Mouse (Mus musculus) liver, embryonic 16.5 days (tissue): ENCODE results near the gene Dcun1d4. TPM values are rescaled to one million over a fixed set of nuclear protein-coding genes. Genes with fewer than 3 reads are reported as not detected.

Experiments
- ATAC-seq: fragments of 200-750 bp; cut with Nextera tagmentation; 2 replicates; pipeline ENCODE4 v1.8.0; 2017; ENCODE audit warnings: low read depth, mild to moderate bottlenecking, moderate number of reproducible peaks, moderate library complexity
- H3K27ac ChIP-seq: fragments of 300-500 bp; sonication (generic); 2 replicates; pipeline ENCODE4 v1.5.1; 2014; ENCODE audit warnings: mild to moderate bottlenecking, low read length
- H3K27me3 ChIP-seq: fragments of 300-500 bp; sonication (generic); 2 replicates; pipeline ENCODE4 v1.6.1; 2014; ENCODE audit warnings: low read depth, low read length, mixed read lengths; ENCODE audit not compliant: control insufficient read depth, insufficient read depth
- H3K36me3 ChIP-seq: fragments of 300-500 bp; sonication (generic); 2 replicates; pipeline ENCODE4 v1.6.1; 2014; ENCODE audit warnings: mild to moderate bottlenecking; ENCODE audit not compliant: control insufficient read depth, insufficient read depth
- H3K4me1 ChIP-seq: fragments of 300-500 bp; sonication (generic); 2 replicates; pipeline ENCODE4 v1.6.1; 2014; ENCODE audit warnings: low read depth, low read length, mixed read lengths; ENCODE audit not compliant: control insufficient read depth
- H3K4me2 ChIP-seq: fragments of 300-500 bp; sonication (generic); 2 replicates; pipeline ENCODE4 v1.6.1; 2014; ENCODE audit warnings: low read depth, low read length, mixed read lengths
- H3K4me3 ChIP-seq: fragments of 300-500 bp; sonication (generic); 2 replicates; pipeline ENCODE4 v1.5.1; 2014; ENCODE audit warnings: low read depth, mild to moderate bottlenecking, low read length
- H3K9ac ChIP-seq: fragments of 300-500 bp; sonication (generic); 2 replicates; pipeline ENCODE4 v1.6.1; 2014; ENCODE audit warnings: low read depth, low read length
- H3K9me3 ChIP-seq: fragments of 300-500 bp; sonication (generic); replicated peaks from 2 replicates; pipeline ENCODE4 v1.6.1; 2016; ENCODE audit warnings: low read length; ENCODE audit not compliant: control insufficient read depth
- WGBS: fragments of 180-500 bp; shearing (Covaris S2); extraction: QIAGEN DNeasy Blood & Tissue Kit; methylation state at CpG from one replicate; pipeline ENCODE4 v1.1.7; 2014; ENCODE audit not compliant: insufficient replicate concordance; 5-methylcytosine and 5-hydroxymethylcytosine counted together
- polyA plus RNA-seq: library from polyadenylated mRNA; unstranded; fragments of >200 nt; fragmentation: Nextera tagmentation; extraction: Ambion mirVana; gene quantifications from 2 replicates; pipeline ENCODE4 v1.2.1, GENCODE M21; 2015

The Dcun1d4 gene
- polyA plus RNA-seq, 1 experiment from 2014 or later, result 2.5 TPM

DNA sequence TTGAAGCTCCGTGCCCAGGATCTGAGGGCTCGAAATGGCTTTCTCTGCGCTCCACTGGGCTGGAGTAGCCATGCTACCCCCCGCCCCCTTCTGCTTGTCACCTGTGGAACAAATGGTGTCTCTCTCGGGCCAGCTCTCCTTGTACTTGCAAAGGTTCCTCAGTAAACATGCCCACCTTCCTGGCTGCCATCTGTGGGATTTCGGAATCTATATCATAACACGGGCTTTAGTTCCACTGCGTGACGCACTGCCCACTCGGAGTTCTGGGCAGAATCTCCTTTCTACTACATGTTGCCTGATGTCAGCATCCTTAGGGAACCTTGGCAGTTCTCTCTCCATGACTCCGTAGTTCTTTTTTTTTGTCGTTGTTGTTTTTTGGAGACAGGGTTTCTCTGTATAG lies 56.9 kb downstream of the Dcun1d4 start:
- Histone ChIP-seq H3K27ac (no peak overlapping the region), H3K9me3 (no peaks in the 10 kb centered on the region), H3K4me1 (no peaks in the 10 kb centered on the region), H3K4me3 (no peak overlapping the region), H3K4me2 (no peak overlapping the region), H3K36me3 (no peaks in the 10 kb centered on the region), H3K27me3 (no peaks in the 10 kb centered on the region), H3K9ac (no peak overlapping the region)
- ATAC-seq, result no peak
- 78% methylated on average over 12 of the region's 12 CpGs for WGBS

DNA sequence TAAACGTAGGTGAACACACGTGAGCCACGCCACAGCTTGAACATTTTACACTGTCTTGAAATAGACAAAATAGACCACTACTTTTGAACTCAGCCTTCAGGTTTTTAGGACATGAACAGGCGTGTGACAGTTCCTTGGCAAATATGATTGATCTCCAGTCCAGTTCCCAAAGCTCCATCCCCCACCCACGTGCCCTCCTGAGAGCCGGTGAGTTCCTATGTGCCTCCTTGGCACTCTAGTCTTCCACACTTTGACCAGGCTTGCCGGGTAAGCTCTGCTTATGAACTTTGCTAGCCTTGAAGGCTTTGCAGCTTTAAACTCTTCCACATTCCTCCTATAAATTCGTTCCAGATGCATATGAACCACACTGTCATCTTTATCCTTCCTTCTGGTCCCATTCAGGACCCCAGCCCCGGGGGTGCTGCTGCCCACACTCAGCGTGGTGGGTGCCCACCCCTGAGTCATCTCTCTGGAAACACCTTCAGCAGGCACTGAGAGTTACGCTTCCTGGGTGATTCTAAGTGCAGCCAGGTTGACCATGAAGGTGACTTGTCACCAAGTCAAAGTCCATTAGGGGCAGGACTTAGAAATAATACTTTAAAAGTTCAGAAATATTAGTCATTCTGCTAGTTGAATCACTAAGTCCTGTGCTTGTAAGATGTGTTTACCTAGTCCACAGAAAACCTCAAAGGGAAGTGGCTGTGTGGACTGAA lies 57.9 kb downstream of the Dcun1d4 start:
- no peak overlapping the region for H3K27ac ChIP-seq
- no peaks in the 10 kb centered on the region for H3K36me3 ChIP-seq
- H3K27me3 ChIP-seq, result no peaks in the 10 kb centered on the region
- H3K4me1 ChIP-seq, result no peaks in the 10 kb centered on the region
- H3K4me3 ChIP-seq, result no peak overlapping the region
- no peaks in the 10 kb centered on the region for H3K9me3 ChIP-seq
- 72% methylated on average over 11 of the region's 11 CpGs for WGBS
- H3K4me2 ChIP-seq, result no peak overlapping the region
- H3K9ac ChIP-seq, result no peak overlapping the region
- no peak for ATAC-seq

DNA sequence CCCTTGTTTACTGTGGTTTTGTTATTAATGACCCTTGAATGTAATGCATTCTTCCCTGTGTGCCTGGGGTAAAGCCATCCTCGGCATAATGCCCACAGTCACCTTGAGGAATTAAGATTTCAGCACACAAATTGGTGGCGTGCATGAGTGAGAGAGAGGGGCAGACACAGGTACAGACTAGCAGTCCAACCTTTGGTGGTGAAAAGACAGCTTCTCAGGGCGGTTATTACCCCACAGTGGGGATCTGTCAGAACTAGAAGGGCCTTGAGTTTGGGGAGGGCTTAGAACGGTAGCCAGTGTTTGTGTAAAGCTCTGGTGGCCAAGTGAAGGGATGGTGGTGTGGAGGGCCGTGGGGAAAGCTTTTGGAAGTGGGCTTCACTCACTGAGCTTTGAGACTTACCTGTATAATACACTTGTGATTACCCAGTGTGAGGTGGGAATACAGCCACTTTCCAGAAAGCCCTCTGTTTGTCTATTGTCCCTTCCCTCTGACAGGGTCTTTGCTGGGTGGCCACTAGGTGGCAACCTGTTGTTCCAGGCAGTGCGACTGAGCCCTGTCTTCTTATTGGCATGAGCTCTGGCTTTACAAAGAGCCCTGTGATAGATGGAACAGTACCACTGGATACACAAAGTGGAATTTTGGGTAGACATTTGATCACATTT lies 59.2 kb downstream of the Dcun1d4 start:
- Histone ChIP-seq H3K27me3 (no peaks in the 10 kb centered on the region), H3K4me3 (no peak overlapping the region), H3K27ac (no peak overlapping the region), H3K4me1 (no peaks in the 10 kb centered on the region), H3K4me2 (no peak overlapping the region), H3K9ac (no peak overlapping the region), H3K36me3 (no peaks in the 10 kb centered on the region), H3K9me3 (no peaks in the 10 kb centered on the region)
- no peak for ATAC-seq
- 53% methylated on average over 6 of the region's 6 CpGs for WGBS

DNA sequence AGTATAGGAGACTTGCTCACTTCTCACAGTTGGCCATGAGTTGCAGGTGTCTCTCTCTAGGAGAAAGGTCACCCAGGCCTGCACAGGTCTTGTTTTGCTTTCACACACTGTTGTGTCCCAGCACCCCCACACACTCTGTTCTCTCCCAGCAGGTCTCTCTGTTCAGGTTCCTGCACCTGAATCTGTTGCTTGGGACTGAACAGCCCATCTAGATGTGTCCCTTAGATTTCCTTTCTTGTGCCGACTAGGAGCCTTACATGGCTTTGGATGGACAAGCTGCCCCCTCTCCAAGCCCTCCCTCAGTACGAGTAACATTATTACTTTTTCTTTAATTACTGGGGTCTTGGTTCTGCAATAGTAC lies 59.7 kb downstream of the Dcun1d4 start:
- H3K4me1 ChIP-seq, result no peaks in the 10 kb centered on the region
- H3K9me3 ChIP-seq, result no peaks in the 10 kb centered on the region
- H3K4me3 ChIP-seq, result no peak overlapping the region
- no peaks in the 10 kb centered on the region for H3K27me3 ChIP-seq
- WGBS, result 70% methylated on average over 2 of the region's 2 CpGs
- ATAC-seq, result no peak
- H3K4me2 ChIP-seq, result no peak overlapping the region
- no peak overlapping the region for H3K27ac ChIP-seq
- H3K36me3 ChIP-seq, result no peaks in the 10 kb centered on the region
- H3K9ac ChIP-seq, result no peak overlapping the region

DNA sequence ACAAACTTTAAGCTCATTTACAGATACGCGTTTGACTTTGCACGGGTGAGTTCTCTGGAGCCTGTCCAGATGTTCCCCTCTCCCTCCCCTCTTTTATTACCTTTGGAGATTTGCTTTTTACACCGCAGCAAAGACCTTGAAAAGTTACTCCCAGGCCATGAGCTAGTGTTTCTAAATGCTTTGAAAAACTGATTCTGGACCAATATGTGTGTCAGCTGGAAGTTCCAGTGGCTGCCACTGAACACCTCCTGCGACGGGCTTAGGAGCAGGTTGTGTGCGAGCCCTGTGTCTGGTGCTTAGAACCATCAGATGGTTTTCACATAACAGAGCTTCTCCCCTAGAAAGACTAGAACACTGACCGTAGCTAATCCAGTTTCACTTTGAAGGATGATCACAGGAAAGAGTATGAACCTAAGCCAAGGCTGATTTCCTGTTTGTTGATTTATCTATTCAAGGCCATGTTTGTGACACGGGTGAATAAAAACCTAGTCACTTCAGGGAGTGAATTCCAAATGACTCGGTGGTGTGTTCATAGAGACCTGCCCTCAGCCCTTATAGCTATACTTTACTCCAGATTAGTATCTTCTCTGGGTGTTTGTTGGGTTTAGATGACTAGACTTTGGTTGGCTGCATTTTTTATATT lies 63.4 kb downstream of the Dcun1d4 start:
- no peak for ATAC-seq
- Histone ChIP-seq H3K4me3 (no peak overlapping the region), H3K9me3 (no peaks in the 10 kb centered on the region), H3K4me1 (no peaks in the 10 kb centered on the region), H3K9ac (no peak overlapping the region), H3K27ac (no peak overlapping the region), H3K27me3 (no peaks in the 10 kb centered on the region), H3K4me2 (no peak overlapping the region), H3K36me3 (no peaks in the 10 kb centered on the region)
- WGBS, result 75% methylated on average over 10 of the region's 10 CpGs

DNA sequence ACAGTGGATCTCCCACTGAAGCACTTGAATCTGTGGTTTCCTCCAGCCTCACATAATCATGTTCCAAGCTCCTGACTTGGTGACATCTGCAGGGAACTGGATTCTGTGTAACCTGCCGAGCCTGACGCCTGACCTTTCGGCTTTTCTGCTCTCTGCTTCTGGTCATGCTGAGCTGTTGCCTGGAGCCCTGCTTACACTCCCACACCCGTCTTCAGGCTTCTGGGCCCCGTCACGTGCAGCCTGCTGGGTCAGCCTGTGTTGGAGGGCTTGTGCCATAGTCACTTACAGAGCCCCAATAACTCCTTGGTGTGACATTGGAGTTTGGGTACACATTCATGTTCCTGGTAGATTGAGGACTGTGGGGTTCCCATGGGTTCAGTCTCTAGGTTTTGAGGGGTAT lies 64.8 kb downstream of the Dcun1d4 start:
- WGBS, result 70% methylated on average over 6 of the region's 6 CpGs
- Histone ChIP-seq H3K27me3 (no peaks in the 10 kb centered on the region), H3K4me1 (no peaks in the 10 kb centered on the region), H3K36me3 (no peaks in the 10 kb centered on the region), H3K4me3 (no peak overlapping the region), H3K4me2 (no peak overlapping the region), H3K9ac (no peak overlapping the region), H3K27ac (no peak overlapping the region), H3K9me3 (no peaks in the 10 kb centered on the region)
- no peak for ATAC-seq

DNA sequence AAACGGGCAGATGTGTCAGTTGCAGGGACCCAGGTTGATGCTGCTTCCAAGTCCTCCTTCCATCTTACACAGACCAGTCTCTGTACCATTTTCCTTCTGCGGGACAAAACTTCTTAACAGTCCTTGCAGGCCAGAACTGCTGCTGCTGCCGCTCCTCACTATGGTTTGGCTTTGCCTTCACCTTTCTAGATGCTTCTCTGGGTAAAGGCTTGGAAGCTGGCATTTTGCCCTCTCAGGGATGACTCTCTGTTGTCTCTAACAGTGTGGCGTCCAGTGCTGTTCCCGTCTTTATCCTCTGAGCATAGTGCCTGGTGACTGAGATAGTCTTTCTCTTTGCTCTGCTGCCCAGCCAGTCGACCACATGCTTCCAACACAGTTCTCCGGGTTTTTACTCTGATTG lies 66.5 kb downstream of the Dcun1d4 start:
- no peak for ATAC-seq
- 74% methylated on average over 7 of the region's 7 CpGs for WGBS
- H3K9me3 ChIP-seq, result no peaks in the 10 kb centered on the region

DNA sequence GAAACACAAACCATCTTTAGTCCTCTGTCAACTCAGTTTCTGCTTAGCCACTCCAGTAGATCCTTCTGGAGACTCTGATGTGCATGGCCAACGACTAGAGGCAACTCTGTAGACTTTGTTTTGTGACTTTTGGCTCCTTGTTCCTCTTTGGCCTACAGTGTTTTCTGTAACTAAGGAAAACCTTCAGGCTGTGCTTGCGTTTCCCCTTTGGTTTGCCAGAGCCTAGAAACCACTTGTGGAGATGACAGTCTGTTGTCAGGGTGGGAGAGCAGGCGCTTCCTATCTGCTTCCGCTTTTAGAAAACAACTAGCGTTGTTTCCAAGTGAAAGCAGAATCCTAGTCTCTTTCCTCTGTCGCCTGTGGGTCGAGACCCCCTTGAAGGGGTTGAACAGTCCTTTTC lies 67.4 kb downstream of the Dcun1d4 start:
- no peaks in the 10 kb centered on the region for H3K36me3 ChIP-seq
- H3K27me3 ChIP-seq, result no peaks in the 10 kb centered on the region
- H3K27ac ChIP-seq, result no peak overlapping the region
- no peak for ATAC-seq
- no peak overlapping the region for H3K9ac ChIP-seq
- H3K4me2 ChIP-seq, result no peak overlapping the region
- no peaks in the 10 kb centered on the region for H3K4me1 ChIP-seq
- 41% methylated on average over 7 of the region's 7 CpGs for WGBS
- H3K4me3 ChIP-seq, result no peak overlapping the region
- no peaks in the 10 kb centered on the region for H3K9me3 ChIP-seq

More for the DNA sequence above, 66.5 kb downstream of the Dcun1d4 start:
- Histone ChIP-seq H3K4me1 (no peaks in the 10 kb centered on the region), H3K27me3 (no peaks in the 10 kb centered on the region), H3K4me3 (no peak overlapping the region), H3K27ac (no peak overlapping the region), H3K4me2 (no peak overlapping the region), H3K9ac (no peak overlapping the region), H3K36me3 (no peaks in the 10 kb centered on the region)

DNA sequence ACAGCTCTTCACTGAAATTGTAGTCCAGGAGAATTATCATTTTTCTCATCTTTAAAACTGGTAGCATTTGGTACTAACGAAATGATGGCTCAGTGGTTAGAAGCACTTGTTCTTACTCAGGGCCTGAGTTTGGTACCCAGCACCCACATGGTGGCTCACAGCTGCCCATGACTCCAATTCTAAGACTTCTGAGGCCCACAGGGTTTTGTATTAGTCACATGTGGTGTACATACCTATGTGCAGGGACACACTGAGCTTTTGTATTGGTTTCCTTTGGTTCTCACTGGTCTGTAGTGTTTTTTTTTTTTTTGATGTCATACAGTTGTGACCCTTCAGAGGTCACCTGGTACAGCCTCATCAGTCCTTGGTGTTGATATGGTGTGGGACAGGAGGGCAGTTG lies 68.0 kb downstream of the Dcun1d4 start:
- Histone ChIP-seq H3K9ac (no peak overlapping the region), H3K27ac (no peak overlapping the region), H3K4me1 (no peaks in the 10 kb centered on the region), H3K36me3 (no peaks in the 10 kb centered on the region), H3K27me3 (no peaks in the 10 kb centered on the region), H3K9me3 (no peaks in the 10 kb centered on the region), H3K4me2 (no peak overlapping the region), H3K4me3 (no peak overlapping the region)
- 57% methylated on average over 1 of the region's 1 CpGs for WGBS
- ATAC-seq, result no peak
